Mouse (Mus musculus) lung, embryonic 16.5 days (tissue): Measurements from ENCODE around the gene Peli1. TPM values are rescaled to one million over a fixed set of nuclear protein-coding genes. Genes with fewer than 3 reads are reported as not detected.

ENCODE experiments used
- ATAC-seq: fragments of 200-750 bp; cut with Nextera tagmentation; 2 replicates; pipeline ENCODE4 v1.8.0; 2017; ENCODE audit warnings: low read depth, mild to moderate bottlenecking, moderate library complexity
- H3K27ac ChIP-seq: fragments of 300-500 bp; sonication (generic); 2 replicates; pipeline ENCODE4 v1.5.1; 2014; ENCODE audit warnings: mild to moderate bottlenecking, control low read depth, low read length
- H3K27me3 ChIP-seq: fragments of 300-500 bp; sonication (generic); 2 replicates; pipeline ENCODE4 v1.6.1; 2014; ENCODE audit warnings: low read depth, low read length, mixed read lengths; ENCODE audit not compliant: control insufficient read depth, insufficient read depth
- H3K36me3 ChIP-seq: fragments of 300-500 bp; sonication (generic); 2 replicates; pipeline ENCODE4 v1.6.1; 2014; ENCODE audit warnings: low read length; ENCODE audit not compliant: control insufficient read depth, insufficient read depth
- H3K4me1 ChIP-seq: fragments of 300-500 bp; sonication (generic); replicated peaks from 2 replicates; pipeline ENCODE4 v1.6.1; 2014; ENCODE audit warnings: low read length, mixed read lengths; ENCODE audit not compliant: control insufficient read depth, insufficient read depth
- H3K4me2 ChIP-seq: fragments of 300-500 bp; sonication (generic); 2 replicates; pipeline ENCODE4 v1.6.1; 2014; ENCODE audit warnings: low read depth, low read length, control low read depth
- H3K4me3 ChIP-seq: fragments of 300-500 bp; sonication (generic); 2 replicates; pipeline ENCODE4 v1.5.1; 2014; ENCODE audit warnings: mild to moderate bottlenecking, low read length, control low read depth
- H3K9ac ChIP-seq: fragments of 300-500 bp; sonication (generic); 2 replicates; pipeline ENCODE4 v1.6.1; 2014; ENCODE audit warnings: low read length, control low read depth
- H3K9me3 ChIP-seq: fragments of 300-500 bp; sonication (generic); 2 replicates; pipeline ENCODE4 v1.6.1; 2016; ENCODE audit warnings: low read length; ENCODE audit not compliant: control insufficient read depth
- WGBS: fragments of 180-500 bp; shearing (Covaris S2); extraction: QIAGEN DNeasy Blood & Tissue Kit; methylation state at CpG from one replicate; pipeline ENCODE4 v1.1.7; 2014; 5-methylcytosine and 5-hydroxymethylcytosine counted together
- polyA plus RNA-seq: library from polyadenylated mRNA; unstranded; fragments of >200 nt; fragmentation: Nextera tagmentation; extraction: Ambion mirVana; gene quantifications from 2 replicates; pipeline ENCODE4 v1.2.1, GENCODE M21; 2015

Peli1 gene
- polyA plus RNA-seq, 1 experiment from 2014 or later, result 49.4 TPM

- no peak for ATAC-seq
- 82% methylated on average over 6 of the region's 6 CpGs for WGBS
Observed at GRCm38 (mm10) chr11:21102273-21103005, 11.3 kb downstream of the Peli1 start.

GRCm38 (mm10) chr11:21103186-21103585, 12.1 kb downstream of the Peli1 start:
- Histone ChIP-seq H3K4me3 (no peak overlapping the region), H3K9me3 (no peaks in the 10 kb centered on the region), H3K27me3 (no peaks in the 10 kb centered on the region), H3K27ac (no peak overlapping the region), H3K4me1 (peaks cover 8% of the 10 kb centered on the region), H3K4me2 (no peak overlapping the region), H3K9ac (no peak overlapping the region), H3K36me3 (peaks cover 3% of the 10 kb centered on the region; the same call in 1 of the 2 replicates)
- 63% methylated on average over 2 of the region's 2 CpGs for WGBS
- ATAC-seq, result no peak

More at GRCm38 (mm10) chr11:21102273-21103005, 11.3 kb downstream of the Peli1 start:
- Histone ChIP-seq H3K9me3 (no peaks in the 10 kb centered on the region), H3K4me1 (peaks cover 8% of the 10 kb centered on the region), H3K36me3 (peaks cover 3% of the 10 kb centered on the region; the same call in 1 of the 2 replicates), H3K4me2 (no peak overlapping the region), H3K27ac (no peak overlapping the region), H3K27me3 (no peaks in the 10 kb centered on the region), H3K9ac (no peak overlapping the region), H3K4me3 (no peak overlapping the region)

- H3K9ac ChIP-seq, result no peak overlapping the region
- WGBS, result 32% methylated on average over 1 of the region's 1 CpGs
- H3K9me3 ChIP-seq, result no peaks in the 10 kb centered on the region
- H3K4me3 ChIP-seq, result no peak overlapping the region
- H3K36me3 ChIP-seq, result peaks cover 3% of the 10 kb centered on the region; the same call in 1 of the 2 replicates
- H3K4me2 ChIP-seq, result no peak overlapping the region
- H3K4me1 ChIP-seq, result peaks cover 4% of the 10 kb centered on the region
- ATAC-seq, result no peak
- no peak overlapping the region for H3K27ac ChIP-seq
- H3K27me3 ChIP-seq, result no peaks in the 10 kb centered on the region
Observed at GRCm38 (mm10) chr11:21105393-21105792, 14.3 kb downstream of the Peli1 start.

GRCm38 (mm10) chr11:21107120-21107519, 16.0 kb downstream of the Peli1 start:
- no peaks in the 10 kb centered on the region for H3K27me3 ChIP-seq
- no peak overlapping the region for H3K4me2 ChIP-seq
- ATAC-seq, result no peak
- no peak overlapping the region for H3K27ac ChIP-seq
- peaks cover 3% of the 10 kb centered on the region; the same call in 1 of the 2 replicates for H3K36me3 ChIP-seq
- no peak overlapping the region for H3K4me3 ChIP-seq
- 96% methylated on average over 1 of the region's 1 CpGs for WGBS
- peaks cover 5% of the 10 kb centered on the region for H3K4me1 ChIP-seq
- no peaks in the 10 kb centered on the region for H3K9me3 ChIP-seq
- no peak overlapping the region for H3K9ac ChIP-seq

- WGBS, result 60% methylated on average over 2 of the region's 2 CpGs
- H3K4me3 ChIP-seq, result no peak overlapping the region
- H3K4me2 ChIP-seq, result no peak overlapping the region
- H3K4me1 ChIP-seq, result peaks cover 11% of the 10 kb centered on the region
- H3K9me3 ChIP-seq, result no peaks in the 10 kb centered on the region
- no peak overlapping the region for H3K9ac ChIP-seq
- H3K27me3 ChIP-seq, result no peaks in the 10 kb centered on the region
- no peak for ATAC-seq
- H3K27ac ChIP-seq, result no peak overlapping the region
- H3K36me3 ChIP-seq, result peaks cover 3% of the 10 kb centered on the region; the same call in 1 of the 2 replicates
Observed at GRCm38 (mm10) chr11:21109279-21109678, 18.2 kb downstream of the Peli1 start.

- ATAC-seq, result no peak
- no peak overlapping the region for H3K4me3 ChIP-seq
- H3K27ac ChIP-seq, result no peak overlapping the region
- WGBS, result 76% methylated on average over 2 of the region's 2 CpGs
- H3K4me2 ChIP-seq, result no peak overlapping the region
- H3K36me3 ChIP-seq, result no peaks in the 10 kb centered on the region
- H3K4me1 ChIP-seq, result peaks cover 12% of the 10 kb centered on the region
- H3K9me3 ChIP-seq, result no peaks in the 10 kb centered on the region
- H3K27me3 ChIP-seq, result no peaks in the 10 kb centered on the region
- H3K9ac ChIP-seq, result no peak overlapping the region
Observed at GRCm38 (mm10) chr11:21114516-21114915, 23.4 kb downstream of the Peli1 start.

- Histone ChIP-seq H3K4me2 (no peak overlapping the region), H3K9ac (no peak overlapping the region), H3K27ac (no peak overlapping the region), H3K4me1 (peaks cover 14% of the 10 kb centered on the region), H3K36me3 (no peaks in the 10 kb centered on the region), H3K9me3 (no peaks in the 10 kb centered on the region), H3K4me3 (no peak overlapping the region), H3K27me3 (no peaks in the 10 kb centered on the region)
- ATAC-seq, result no peak
Observed at GRCm38 (mm10) chr11:21115804-21116203, 24.7 kb downstream of the Peli1 start.

- no peaks in the 10 kb centered on the region for H3K27me3 ChIP-seq
- no peaks in the 10 kb centered on the region for H3K36me3 ChIP-seq
- no peak for ATAC-seq
- H3K4me3 ChIP-seq, result no peak overlapping the region
- H3K9me3 ChIP-seq, result no peaks in the 10 kb centered on the region
- 77% methylated on average over 3 of the region's 3 CpGs for WGBS
- H3K4me2 ChIP-seq, result no peak overlapping the region
- peaks cover 14% of the 10 kb centered on the region for H3K4me1 ChIP-seq
- no peak overlapping the region for H3K27ac ChIP-seq
- H3K9ac ChIP-seq, result no peak overlapping the region
Observed at GRCm38 (mm10) chr11:21116623-21117295, 25.7 kb downstream of the Peli1 start.

GRCm38 (mm10) chr11:21121737-21122136, 30.6 kb downstream of the Peli1 start:
- no peak overlapping the region for H3K4me2 ChIP-seq
- H3K9me3 ChIP-seq, result no peaks in the 10 kb centered on the region
- 85% methylated on average over 2 of the region's 2 CpGs for WGBS
- no peak for ATAC-seq
- H3K27ac ChIP-seq, result no peak overlapping the region
- no peak overlapping the region for H3K4me3 ChIP-seq
- no peak overlapping the region for H3K9ac ChIP-seq
- H3K36me3 ChIP-seq, result no peaks in the 10 kb centered on the region
- no peaks in the 10 kb centered on the region for H3K27me3 ChIP-seq
- peaks cover 3% of the 10 kb centered on the region; the same call in 1 of the 2 replicates for H3K4me1 ChIP-seq
